Mouse (Mus musculus): ENCODE results near the gene Dusp16. TPM values are rescaled to one million over a fixed set of nuclear protein-coding genes. Genes with fewer than 3 reads are reported as not detected.

Dusp16 gene
- polyA plus RNA-seq, 1 experiment from 2014 or later = 12.3 TPM

DNA sequence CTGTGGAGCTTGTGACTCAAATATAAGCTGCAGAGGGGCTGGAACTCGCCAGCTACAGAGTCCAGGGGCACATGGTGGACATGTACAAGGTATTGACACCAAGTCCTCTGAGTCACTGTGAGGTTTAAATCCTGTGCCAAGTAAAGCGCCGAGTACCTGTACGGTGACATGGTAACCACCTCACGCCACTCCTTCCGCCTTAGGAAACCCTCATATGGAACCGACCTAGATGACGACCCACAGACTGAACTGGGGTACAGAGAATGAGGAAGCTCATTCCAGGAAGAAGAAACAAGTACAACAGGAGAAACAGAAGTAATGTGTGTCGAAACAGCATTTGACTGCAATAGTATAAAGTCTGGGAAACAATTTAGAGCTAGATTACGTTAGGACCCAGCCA is 3.9 kb upstream of the Dusp16 start:
- Histone ChIP-seq H3K4me3 (ENCODE audit: low read length) (no peak overlapping the region), H3K4me2 (replicated peaks; ENCODE audit: low read depth, low read length) (no peak overlapping the region), H3K4me1 (ENCODE audit: control insufficient read depth, insufficient read depth, low read length) (no peaks in the 10 kb centered on the region), H3K9ac (ENCODE audit: low read depth, low read length) (no peak overlapping the region), H3K9me3 (ENCODE audit: control insufficient read depth, low read length) (no peaks in the 10 kb centered on the region), H3K36me3 (ENCODE audit: control insufficient read depth, insufficient read depth, low read length) (no peaks in the 10 kb centered on the region), H3K27me3 (ENCODE audit: control insufficient read depth, insufficient read depth, low read length) (no peaks in the 10 kb centered on the region), H3K27ac (ENCODE audit: low read depth, low read length) (no peak overlapping the region)
- WGBS = 90% methylated on average over 10 of the region's 10 CpGs
- no peak for ATAC-seq (ENCODE audit: low FRiP score, low TSS enrichment)

DNA sequence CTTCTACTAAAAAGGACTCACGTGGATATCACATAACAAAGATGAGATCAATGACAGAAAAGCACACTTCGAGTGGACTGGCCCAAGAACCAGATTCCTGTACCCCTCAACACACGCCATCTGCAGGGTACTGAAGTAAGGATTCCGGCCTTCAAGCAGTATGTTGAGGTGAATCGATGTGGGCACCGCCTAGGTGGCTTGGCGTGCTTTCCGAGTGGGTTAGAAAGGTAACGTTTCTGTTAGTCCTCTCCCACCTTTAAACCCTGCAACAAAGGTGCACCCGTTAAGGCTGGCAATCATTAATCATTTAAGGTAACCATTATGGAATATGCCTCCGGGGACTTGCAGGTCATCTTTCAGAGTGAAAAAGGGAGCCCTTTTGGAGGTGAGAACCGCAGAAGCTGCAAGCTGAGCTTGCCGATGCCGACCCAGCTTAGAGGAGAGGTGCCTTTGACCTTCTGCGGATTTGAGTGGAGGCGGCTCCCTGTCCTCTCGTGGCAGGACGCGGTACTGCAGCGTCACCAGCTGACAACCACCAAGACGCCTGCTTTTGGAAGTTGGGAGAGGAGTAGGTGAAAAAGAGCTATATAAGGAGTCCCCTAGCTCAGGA is 1.6 kb upstream of the Dusp16 start:
- Histone ChIP-seq H3K9me3 (ENCODE audit: control insufficient read depth, low read length) (no peaks in the 10 kb centered on the region), H3K27me3 (ENCODE audit: control insufficient read depth, insufficient read depth, low read length) (no peaks in the 10 kb centered on the region), H3K9ac (ENCODE audit: low read depth, low read length) (no peak overlapping the region), H3K36me3 (ENCODE audit: control insufficient read depth, insufficient read depth, low read length) (no peaks in the 10 kb centered on the region), H3K27ac (ENCODE audit: low read depth, low read length) (no peak overlapping the region), H3K4me1 (ENCODE audit: control insufficient read depth, insufficient read depth, low read length) (peaks cover 5% of the 10 kb centered on the region; the same call in 1 of the 2 replicates), H3K4me2 (replicated peaks; ENCODE audit: low read depth, low read length) (0 out of 2 replicates have a peak overlapping the region, but pooled peaks have one; percentile 9), H3K4me3 (ENCODE audit: low read length) (no peak overlapping the region)
- no peak for ATAC-seq (ENCODE audit: low FRiP score, low TSS enrichment)
- WGBS = 13% methylated on average over 21 of the region's 21 CpGs

DNA sequence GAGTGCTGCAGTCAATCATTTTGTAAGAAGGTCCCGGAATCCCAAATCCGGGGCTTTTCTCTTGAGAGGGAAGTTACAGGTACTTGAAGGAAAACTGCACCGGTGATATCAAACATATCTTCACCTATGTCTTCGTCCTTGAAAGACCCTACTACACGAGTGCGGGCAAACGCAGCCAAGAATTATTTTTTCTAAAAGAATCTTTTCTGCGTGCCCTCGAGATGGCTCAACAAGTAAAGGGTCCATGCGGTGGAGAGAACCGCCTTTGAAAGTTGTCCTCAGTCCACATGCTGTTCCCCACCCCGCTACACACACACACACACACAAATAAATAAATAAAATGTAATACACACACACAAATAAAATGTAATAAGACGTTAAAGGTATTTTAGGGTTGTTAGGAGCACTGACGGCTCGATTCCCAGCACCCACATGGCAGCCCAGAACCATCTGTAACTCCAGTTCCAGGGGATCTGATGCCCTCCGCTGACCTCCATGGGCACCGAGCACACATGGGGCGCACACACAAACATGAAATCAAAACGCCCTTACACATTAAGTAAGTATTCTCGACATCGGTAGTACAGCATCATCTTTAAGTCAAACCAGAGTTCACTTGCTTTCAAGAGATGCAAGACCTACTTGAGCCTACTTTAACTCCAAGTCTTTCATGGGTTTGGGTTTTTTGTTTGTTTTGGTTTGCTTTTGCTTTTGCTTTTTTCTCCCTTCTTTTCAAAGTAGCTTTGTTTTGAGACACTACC is 801 bp upstream of the Dusp16 start:
- Histone ChIP-seq H3K4me3 (ENCODE audit: low read length) (peak overlapping the region; percentile 72), H3K36me3 (ENCODE audit: control insufficient read depth, insufficient read depth, low read length) (no peaks in the 10 kb centered on the region), H3K9ac (ENCODE audit: low read depth, low read length) (peak overlapping the region; percentile 94), H3K9me3 (ENCODE audit: control insufficient read depth, low read length) (no peaks in the 10 kb centered on the region), H3K27me3 (ENCODE audit: control insufficient read depth, insufficient read depth, low read length) (no peaks in the 10 kb centered on the region), H3K4me1 (ENCODE audit: control insufficient read depth, insufficient read depth, low read length) (peaks cover 5% of the 10 kb centered on the region; the same call in 1 of the 2 replicates), H3K27ac (ENCODE audit: low read depth, low read length) (no peak overlapping the region), H3K4me2 (replicated peaks; ENCODE audit: low read depth, low read length) (peak overlapping the region; percentile 53)
- ATAC-seq (ENCODE audit: low FRiP score, low TSS enrichment) = peak; percentile 2; the same call in 1 of the 2 replicates
- 42% methylated on average over 21 of the region's 21 CpGs for WGBS

DNA sequence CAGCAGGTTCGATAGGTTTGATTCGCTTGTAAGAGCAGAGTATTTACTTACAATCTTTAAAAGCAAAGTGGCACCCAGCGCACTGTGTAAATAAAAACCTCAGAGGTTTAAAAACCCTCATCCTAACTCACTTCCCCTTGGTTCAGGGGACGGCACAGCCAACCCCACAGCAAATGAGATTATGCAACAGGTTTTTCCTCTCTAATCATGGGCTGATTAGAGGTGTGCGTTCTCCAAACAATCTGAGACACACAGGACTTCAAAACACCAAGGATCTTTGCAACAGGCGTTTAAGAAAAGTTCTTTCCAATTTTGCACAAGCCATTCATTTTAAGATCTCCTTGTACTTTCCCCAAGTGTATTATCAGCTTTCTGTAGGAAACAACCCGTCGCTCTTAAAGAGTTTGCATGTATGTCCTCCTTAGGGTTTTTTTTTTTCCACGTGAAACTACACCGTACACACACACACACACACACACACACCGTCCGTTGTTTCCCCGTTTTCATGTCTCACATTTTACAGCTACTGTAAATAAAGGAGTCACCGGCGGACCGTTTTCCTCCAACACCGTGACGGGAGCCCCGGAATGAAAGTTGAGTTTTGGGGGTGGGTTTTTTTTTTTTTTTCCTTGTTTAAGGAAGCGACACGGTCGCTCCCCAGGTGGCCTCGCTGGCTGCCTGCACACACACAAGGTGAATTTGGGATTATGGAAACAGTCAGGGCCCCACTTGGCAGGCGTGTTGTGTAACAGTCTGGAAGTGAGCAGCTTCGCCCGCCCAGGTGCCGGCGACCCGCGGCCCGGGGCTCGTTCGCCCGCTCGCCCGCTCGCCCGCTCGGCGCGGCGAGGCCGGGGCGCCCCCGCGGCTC is 940 bp downstream of the Dusp16 start:
- H3K4me2 ChIP-seq (replicated peaks; ENCODE audit: low read depth, low read length) = peak overlapping the region; percentile 43
- H3K9me3 ChIP-seq (ENCODE audit: control insufficient read depth, low read length) = no peaks in the 10 kb centered on the region
- WGBS = under 1% methylated on average over 45 of the region's 46 CpGs
- H3K4me1 ChIP-seq (ENCODE audit: control insufficient read depth, insufficient read depth, low read length) = peaks cover 5% of the 10 kb centered on the region; the same call in 1 of the 2 replicates
- H3K4me3 ChIP-seq (ENCODE audit: low read length) = peak overlapping the region; percentile 72
- 0 out of 2 replicates have a peak overlapping the region, but pooled peaks have one; percentile 51 for H3K27ac ChIP-seq (ENCODE audit: low read depth, low read length)
- peak overlapping the region; percentile 94 for H3K9ac ChIP-seq (ENCODE audit: low read depth, low read length)
- H3K27me3 ChIP-seq (ENCODE audit: control insufficient read depth, insufficient read depth, low read length) = no peaks in the 10 kb centered on the region
- no peaks in the 10 kb centered on the region for H3K36me3 ChIP-seq (ENCODE audit: control insufficient read depth, insufficient read depth, low read length)
- no peak for ATAC-seq (ENCODE audit: low FRiP score, low TSS enrichment)

DNA sequence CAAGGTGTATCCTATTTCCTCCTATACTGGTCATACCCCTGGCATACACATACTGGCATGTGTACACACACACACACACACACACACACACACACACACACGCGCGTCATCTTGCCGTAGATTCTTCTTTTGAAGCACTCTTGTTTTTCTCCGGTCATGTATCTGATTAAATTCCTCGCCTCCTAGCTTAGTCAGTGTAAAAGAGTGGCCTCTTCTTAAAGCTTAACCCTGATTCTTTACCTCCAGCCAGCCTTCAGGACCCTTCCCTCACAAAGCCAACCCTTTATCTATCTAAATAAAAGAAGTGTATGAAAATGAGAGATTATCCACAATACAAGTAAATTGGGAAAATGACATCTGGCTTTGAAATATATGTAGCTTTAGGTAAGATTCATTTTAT is 3.3 kb downstream of the Dusp16 start:
- H3K4me3 ChIP-seq (ENCODE audit: low read length) = no peak overlapping the region
- H3K36me3 ChIP-seq (ENCODE audit: control insufficient read depth, insufficient read depth, low read length) = no peaks in the 10 kb centered on the region
- WGBS = 76% methylated on average over 6 of the region's 6 CpGs
- no peak overlapping the region for H3K4me2 ChIP-seq (replicated peaks; ENCODE audit: low read depth, low read length)
- H3K4me1 ChIP-seq (ENCODE audit: control insufficient read depth, insufficient read depth, low read length) = peaks cover 5% of the 10 kb centered on the region; the same call in 1 of the 2 replicates
- no peak overlapping the region for H3K27ac ChIP-seq (ENCODE audit: low read depth, low read length)
- H3K27me3 ChIP-seq (ENCODE audit: control insufficient read depth, insufficient read depth, low read length) = no peaks in the 10 kb centered on the region
- H3K9me3 ChIP-seq (ENCODE audit: control insufficient read depth, low read length) = no peaks in the 10 kb centered on the region
- no peak for ATAC-seq (ENCODE audit: low FRiP score, low TSS enrichment)
- H3K9ac ChIP-seq (ENCODE audit: low read depth, low read length) = no peak overlapping the region

DNA sequence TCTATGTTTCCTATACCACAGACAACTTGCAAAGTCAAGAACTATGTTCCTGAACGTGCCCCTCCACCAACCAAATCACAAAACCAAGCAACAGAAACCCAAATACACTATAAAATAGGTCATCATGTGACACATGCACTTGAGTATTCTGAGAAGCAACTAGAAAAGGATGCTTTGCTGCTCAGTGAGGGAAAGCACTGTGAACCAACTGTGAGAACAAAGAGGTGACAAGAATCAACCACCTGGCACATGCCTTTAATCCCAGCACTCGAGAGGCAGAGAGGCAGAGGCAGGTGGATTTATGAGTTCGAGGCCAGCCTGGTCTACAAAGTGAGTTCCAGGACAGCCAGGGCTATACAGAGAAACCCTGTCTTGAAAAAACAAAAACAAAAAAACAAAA is 6.0 kb downstream of the Dusp16 start:
- Histone ChIP-seq H3K4me3 (ENCODE audit: low read length) (no peak overlapping the region), H3K4me2 (replicated peaks; ENCODE audit: low read depth, low read length) (no peak overlapping the region), H3K36me3 (ENCODE audit: control insufficient read depth, insufficient read depth, low read length) (no peaks in the 10 kb centered on the region), H3K27ac (ENCODE audit: low read depth, low read length) (no peak overlapping the region), H3K4me1 (ENCODE audit: control insufficient read depth, insufficient read depth, low read length) (peaks cover 5% of the 10 kb centered on the region; the same call in 1 of the 2 replicates), H3K27me3 (ENCODE audit: control insufficient read depth, insufficient read depth, low read length) (no peaks in the 10 kb centered on the region), H3K9me3 (ENCODE audit: control insufficient read depth, low read length) (no peaks in the 10 kb centered on the region), H3K9ac (ENCODE audit: low read depth, low read length) (no peak overlapping the region)
- ATAC-seq (ENCODE audit: low FRiP score, low TSS enrichment) = no peak
- WGBS = 60% methylated on average over 3 of the region's 3 CpGs

DNA sequence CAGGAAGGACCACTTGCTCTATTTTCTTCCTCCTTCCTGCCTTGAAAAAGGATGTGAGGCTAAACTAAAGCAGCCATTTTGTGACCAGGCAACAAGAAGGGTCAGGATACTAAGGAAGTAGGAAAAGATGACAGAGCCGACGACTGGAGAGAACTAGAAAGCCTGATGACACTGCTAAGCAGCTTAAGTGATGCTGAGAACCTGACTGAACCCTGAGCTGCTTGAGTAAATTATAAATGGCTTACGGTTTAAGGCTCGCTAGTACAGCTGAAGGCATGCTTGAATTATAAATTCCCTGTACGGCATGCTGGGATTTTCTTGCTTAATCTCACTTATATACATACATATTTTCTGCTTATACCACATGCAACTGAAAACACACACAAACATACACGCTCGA is 9.5 kb downstream of the Dusp16 start:
- H3K4me3 ChIP-seq (ENCODE audit: low read length) = no peak overlapping the region
- no peaks in the 10 kb centered on the region for H3K36me3 ChIP-seq (ENCODE audit: control insufficient read depth, insufficient read depth, low read length)
- no peaks in the 10 kb centered on the region for H3K9me3 ChIP-seq (ENCODE audit: control insufficient read depth, low read length)
- ATAC-seq (ENCODE audit: low FRiP score, low TSS enrichment) = no peak
- H3K9ac ChIP-seq (ENCODE audit: low read depth, low read length) = no peak overlapping the region
- no peak overlapping the region for H3K27ac ChIP-seq (ENCODE audit: low read depth, low read length)
- H3K4me1 ChIP-seq (ENCODE audit: control insufficient read depth, insufficient read depth, low read length) = no peaks in the 10 kb centered on the region
- 86% methylated on average over 7 of the region's 7 CpGs for WGBS
- no peak overlapping the region for H3K4me2 ChIP-seq (replicated peaks; ENCODE audit: low read depth, low read length)
- H3K27me3 ChIP-seq (ENCODE audit: control insufficient read depth, insufficient read depth, low read length) = no peaks in the 10 kb centered on the region

DNA sequence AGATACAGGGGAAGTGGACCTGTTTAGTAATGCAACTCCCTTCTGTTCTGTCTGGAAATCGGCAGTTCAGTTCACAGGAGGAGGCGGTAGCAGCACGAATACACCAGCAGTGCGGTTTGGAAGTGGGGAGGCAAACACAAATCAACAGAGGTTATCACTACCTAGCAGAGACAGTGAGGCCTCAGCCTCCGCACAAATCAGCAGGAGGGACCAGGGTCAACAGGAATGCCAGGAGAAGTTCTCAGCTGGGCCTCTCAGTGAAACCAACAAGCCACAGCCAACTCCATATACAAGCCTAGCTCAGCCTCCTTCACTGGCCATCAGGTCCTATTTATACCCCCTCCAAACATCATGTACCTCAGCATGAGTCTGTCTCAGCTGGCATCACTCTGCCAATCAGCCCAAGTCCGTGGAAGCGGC is 10.9 kb downstream of the Dusp16 start:
- no peak overlapping the region for H3K9ac ChIP-seq (ENCODE audit: low read depth, low read length)
- H3K4me2 ChIP-seq (replicated peaks; ENCODE audit: low read depth, low read length) = no peak overlapping the region
- no peaks in the 10 kb centered on the region for H3K36me3 ChIP-seq (ENCODE audit: control insufficient read depth, insufficient read depth, low read length)
- no peak overlapping the region for H3K27ac ChIP-seq (ENCODE audit: low read depth, low read length)
- H3K27me3 ChIP-seq (ENCODE audit: control insufficient read depth, insufficient read depth, low read length) = no peaks in the 10 kb centered on the region
- no peaks in the 10 kb centered on the region for H3K4me1 ChIP-seq (ENCODE audit: control insufficient read depth, insufficient read depth, low read length)
- 90% methylated on average over 7 of the region's 7 CpGs for WGBS
- H3K9me3 ChIP-seq (ENCODE audit: control insufficient read depth, low read length) = no peaks in the 10 kb centered on the region
- no peak overlapping the region for H3K4me3 ChIP-seq (ENCODE audit: low read length)
- no peak for ATAC-seq (ENCODE audit: low FRiP score, low TSS enrichment)

Measured in kidney, embryonic 14.5 days (tissue).